Mouse (Mus musculus) forebrain, embryonic 16.5 days (tissue): Measurements from ENCODE around the gene Ttk. TPM values are rescaled to one million over a fixed set of nuclear protein-coding genes. Genes with fewer than 3 reads are reported as not detected.

Experiments used
- ATAC-seq: fragments of 200-750 bp; cut with Nextera tagmentation; 2 replicates; pipeline ENCODE4 v1.8.0; 2017; ENCODE audit warnings: mild to moderate bottlenecking, moderate library complexity
- H3K27ac ChIP-seq: fragments of 300-500 bp; sonication (generic); 2 replicates; pipeline ENCODE4 v1.5.1; 2014; ENCODE audit warnings: low read length, control low read depth
- H3K27me3 ChIP-seq: fragments of 300-500 bp; sonication (generic); replicated peaks from 2 replicates; pipeline ENCODE4 v1.6.1; 2014; ENCODE audit warnings: low read length; ENCODE audit not compliant: control insufficient read depth, insufficient read depth
- H3K36me3 ChIP-seq: fragments of 300-500 bp; sonication (generic); 2 replicates; pipeline ENCODE4 v1.6.1; 2014; ENCODE audit not compliant: control insufficient read depth, insufficient read depth
- H3K4me1 ChIP-seq: fragments of 300-500 bp; sonication (generic); replicated peaks from 2 replicates; pipeline ENCODE4 v1.6.1; 2014; ENCODE audit warnings: low read length; ENCODE audit not compliant: control insufficient read depth, insufficient read depth
- H3K4me2 ChIP-seq: fragments of 300-500 bp; sonication (generic); 2 replicates; pipeline ENCODE4 v1.6.1; 2014; ENCODE audit warnings: mild to moderate bottlenecking, low read length, control low read depth
- H3K4me3 ChIP-seq: fragments of 300-500 bp; sonication (generic); replicated peaks from 2 replicates; pipeline ENCODE4 v1.5.1; 2014; ENCODE audit warnings: mild to moderate bottlenecking, low read length, control low read depth
- H3K9ac ChIP-seq: fragments of 300-500 bp; sonication (generic); replicated peaks from 2 replicates; pipeline ENCODE4 v1.6.1; 2014; ENCODE audit warnings: low read depth, low read length, control low read depth
- H3K9me3 ChIP-seq: fragments of 300-500 bp; sonication (generic); 2 replicates; pipeline ENCODE4 v1.6.1; 2016; ENCODE audit warnings: low read length; ENCODE audit not compliant: control insufficient read depth
- WGBS: fragments of 180-500 bp; shearing (Covaris S2); extraction: QIAGEN DNeasy Blood & Tissue Kit; methylation state at CpG from one replicate; pipeline ENCODE4 v1.1.7; 2014; 5-methylcytosine and 5-hydroxymethylcytosine counted together
- polyA plus RNA-seq: library from polyadenylated mRNA; unstranded; fragments of >200 nt; fragmentation: Nextera tagmentation; extraction: Ambion mirVana; gene quantifications from 2 replicates; pipeline ENCODE4 v1.2.1, GENCODE M21; 2015

Gene Ttk
- polyA plus RNA-seq, 1 experiment from 2014 or later = 14.0 TPM

GRCm38 (mm10) chr9:83886149-83886548 is 51.7 kb downstream of the Ttk start:
- Histone ChIP-seq H3K27ac (no peak overlapping the region), H3K4me3 (no peak overlapping the region), H3K27me3 (no peaks in the 10 kb centered on the region), H3K36me3 (no peaks in the 10 kb centered on the region), H3K4me1 (no peaks in the 10 kb centered on the region), H3K9ac (no peak overlapping the region), H3K9me3 (no peaks in the 10 kb centered on the region), H3K4me2 (no peak overlapping the region)
- no peak for ATAC-seq

DNA sequence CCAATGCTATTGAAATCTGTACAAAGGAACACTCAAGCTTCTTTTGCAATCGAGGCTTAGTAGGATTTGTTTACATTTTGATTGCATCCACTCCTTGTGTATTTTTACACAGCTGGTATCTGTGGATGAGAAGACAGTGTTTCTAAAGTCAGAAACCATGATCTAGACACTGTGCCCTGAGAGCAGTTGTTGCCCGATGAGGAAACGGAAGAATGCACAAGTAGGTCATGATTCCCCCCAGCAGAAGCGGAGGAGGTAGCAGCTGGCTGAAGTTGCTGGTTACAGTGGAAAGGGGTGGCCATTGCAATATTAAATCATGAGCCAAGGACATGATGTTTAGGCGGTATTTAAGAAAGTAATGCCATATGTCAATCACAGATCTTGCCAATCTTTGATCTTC is 53.7 kb downstream of the Ttk start:
- Histone ChIP-seq H3K27ac (no peak overlapping the region), H3K9ac (no peak overlapping the region), H3K4me3 (no peak overlapping the region), H3K4me2 (no peak overlapping the region), H3K36me3 (no peaks in the 10 kb centered on the region), H3K9me3 (no peaks in the 10 kb centered on the region), H3K27me3 (no peaks in the 10 kb centered on the region), H3K4me1 (no peaks in the 10 kb centered on the region)
- WGBS = 85% methylated on average over 5 of the region's 5 CpGs
- ATAC-seq = no peak

DNA sequence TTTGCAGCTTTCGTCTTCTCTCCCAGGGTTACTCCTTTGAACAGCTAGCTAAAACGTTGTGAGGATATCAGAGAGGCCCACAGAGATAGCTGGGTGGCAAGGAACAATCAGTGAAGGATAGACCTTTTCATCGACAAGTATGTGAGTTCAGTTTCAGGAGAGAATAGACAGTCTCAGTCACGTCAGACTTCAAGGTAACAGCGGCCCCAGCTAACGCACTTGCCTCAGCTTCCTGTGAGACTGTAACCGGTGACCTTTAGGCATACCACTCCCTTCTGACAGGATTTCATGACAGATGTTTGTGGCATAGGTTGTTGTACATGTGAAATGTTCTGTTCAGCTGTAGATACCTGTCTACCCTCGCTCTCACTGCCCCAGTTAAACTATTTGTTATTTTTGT is 58.6 kb downstream of the Ttk start:
- H3K9ac ChIP-seq = no peak overlapping the region
- H3K4me3 ChIP-seq = no peak overlapping the region
- no peak overlapping the region for H3K27ac ChIP-seq
- no peaks in the 10 kb centered on the region for H3K27me3 ChIP-seq
- 79% methylated on average over 8 of the region's 8 CpGs for WGBS
- no peak for ATAC-seq
- no peaks in the 10 kb centered on the region for H3K4me1 ChIP-seq
- no peaks in the 10 kb centered on the region for H3K9me3 ChIP-seq
- H3K4me2 ChIP-seq = no peak overlapping the region
- no peaks in the 10 kb centered on the region for H3K36me3 ChIP-seq

GRCm38 (mm10) chr9:83893767-83894330 is 59.4 kb downstream of the Ttk start:
- Histone ChIP-seq H3K27me3 (no peaks in the 10 kb centered on the region), H3K36me3 (no peaks in the 10 kb centered on the region)
- 91% methylated on average over 4 of the region's 4 CpGs for WGBS

GRCm38 (mm10) chr9:83902086-83902485 is 67.6 kb downstream of the Ttk start:
- H3K4me2 ChIP-seq = no peak overlapping the region
- H3K9ac ChIP-seq = no peak overlapping the region
- H3K9me3 ChIP-seq = no peaks in the 10 kb centered on the region
- no peaks in the 10 kb centered on the region for H3K36me3 ChIP-seq
- 87% methylated on average over 2 of the region's 2 CpGs for WGBS
- H3K4me3 ChIP-seq = no peak overlapping the region
- ATAC-seq = no peak
- H3K4me1 ChIP-seq = no peaks in the 10 kb centered on the region
- no peaks in the 10 kb centered on the region for H3K27me3 ChIP-seq
- H3K27ac ChIP-seq = no peak overlapping the region

More at GRCm38 (mm10) chr9:83893767-83894330, 59.4 kb downstream of the Ttk start:
- H3K4me3 ChIP-seq = no peak overlapping the region
- ATAC-seq = no peak
- no peaks in the 10 kb centered on the region for H3K4me1 ChIP-seq
- no peak overlapping the region for H3K9ac ChIP-seq
- H3K9me3 ChIP-seq = no peaks in the 10 kb centered on the region
- H3K27ac ChIP-seq = no peak overlapping the region
- no peak overlapping the region for H3K4me2 ChIP-seq

GRCm38 (mm10) chr9:83905820-83906219 is 71.3 kb downstream of the Ttk start:
- H3K9ac ChIP-seq = no peak overlapping the region
- WGBS = 72% methylated on average over 4 of the region's 4 CpGs
- H3K4me2 ChIP-seq = no peak overlapping the region

DNA sequence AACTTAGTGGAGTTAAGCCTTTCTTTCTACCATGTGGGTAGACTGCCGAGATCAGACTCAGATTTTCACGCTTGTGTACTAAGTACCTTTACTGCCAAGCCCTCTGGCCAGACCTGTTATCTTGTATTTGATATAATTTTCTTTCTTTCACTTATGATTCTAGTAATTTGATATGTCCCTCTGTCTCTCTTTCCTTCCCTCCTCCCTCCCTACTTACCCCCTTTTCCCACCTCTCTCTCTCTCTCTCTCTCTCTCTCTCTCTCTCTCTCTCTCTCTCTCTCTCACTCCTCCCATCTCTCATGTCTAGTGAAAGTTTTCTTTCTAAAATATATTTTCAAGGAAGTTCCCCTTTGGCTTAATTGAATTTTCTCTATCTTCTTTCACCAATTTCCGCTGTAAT is 72.5 kb downstream of the Ttk start:
- H3K36me3 ChIP-seq = no peaks in the 10 kb centered on the region
- no peak for ATAC-seq
- H3K4me1 ChIP-seq = no peaks in the 10 kb centered on the region
- H3K9ac ChIP-seq = no peak overlapping the region
- no peak overlapping the region for H3K4me2 ChIP-seq
- no peaks in the 10 kb centered on the region for H3K27me3 ChIP-seq
- H3K27ac ChIP-seq = no peak overlapping the region
- H3K4me3 ChIP-seq = no peak overlapping the region
- H3K9me3 ChIP-seq = no peaks in the 10 kb centered on the region
- WGBS = 78% methylated on average over 3 of the region's 3 CpGs

More at GRCm38 (mm10) chr9:83905820-83906219, 71.3 kb downstream of the Ttk start:
- H3K4me1 ChIP-seq = no peaks in the 10 kb centered on the region
- no peaks in the 10 kb centered on the region for H3K27me3 ChIP-seq
- no peak overlapping the region for H3K4me3 ChIP-seq
- H3K36me3 ChIP-seq = no peaks in the 10 kb centered on the region
- no peaks in the 10 kb centered on the region for H3K9me3 ChIP-seq
- no peak for ATAC-seq
- no peak overlapping the region for H3K27ac ChIP-seq

- no peak overlapping the region for H3K4me2 ChIP-seq
- no peaks in the 10 kb centered on the region for H3K4me1 ChIP-seq
- H3K27me3 ChIP-seq = no peaks in the 10 kb centered on the region
- no peak overlapping the region for H3K4me3 ChIP-seq
- H3K36me3 ChIP-seq = no peaks in the 10 kb centered on the region
- no peak for ATAC-seq
- H3K9me3 ChIP-seq = no peaks in the 10 kb centered on the region
- WGBS = 89% methylated on average over 2 of the region's 2 CpGs
- H3K9ac ChIP-seq = no peak overlapping the region
- no peak overlapping the region for H3K27ac ChIP-seq
These were observed 75.3 kb downstream of the Ttk start for GRCm38 (mm10) chr9:83909836-83910235.

- Histone ChIP-seq H3K4me2 (no peak overlapping the region), H3K4me1 (no peaks in the 10 kb centered on the region), H3K27me3 (no peaks in the 10 kb centered on the region), H3K4me3 (no peak overlapping the region), H3K9ac (no peak overlapping the region), H3K36me3 (no peaks in the 10 kb centered on the region), H3K27ac (no peak overlapping the region), H3K9me3 (no peaks in the 10 kb centered on the region)
- no peak for ATAC-seq
- WGBS = 84% methylated on average over 2 of the region's 2 CpGs
These were observed 76.4 kb downstream of the Ttk start for GRCm38 (mm10) chr9:83910926-83911325.
